Mouse (Mus musculus): ENCODE results near the gene Scgb1c1.
A peak's percentile ranks its signal among the peaks of the same experiment; 100 is the strongest.

Gene Scgb1c1

DNA sequence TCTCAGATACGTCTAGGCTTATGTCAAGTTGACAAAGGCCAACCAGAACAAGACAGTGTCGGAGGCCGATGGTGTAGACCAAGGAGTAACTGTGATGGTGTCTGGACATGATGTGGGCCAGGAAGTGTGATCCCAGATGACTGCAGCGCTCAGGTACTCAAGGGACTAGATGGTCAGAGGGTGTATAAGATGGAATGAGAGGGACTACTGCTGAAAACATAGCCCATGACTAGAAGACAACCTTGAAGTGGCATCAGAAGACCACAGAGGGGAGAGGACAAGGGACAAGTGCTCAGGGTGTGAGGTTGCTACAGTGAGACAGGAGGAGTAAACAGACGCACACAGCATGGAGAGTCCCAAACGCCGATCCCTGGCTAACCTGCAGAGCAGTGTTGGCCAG is 1.5 kb upstream of the Scgb1c1 start:
- no peak for DNase-seq (ENCODE audit: low read depth)

DNA sequence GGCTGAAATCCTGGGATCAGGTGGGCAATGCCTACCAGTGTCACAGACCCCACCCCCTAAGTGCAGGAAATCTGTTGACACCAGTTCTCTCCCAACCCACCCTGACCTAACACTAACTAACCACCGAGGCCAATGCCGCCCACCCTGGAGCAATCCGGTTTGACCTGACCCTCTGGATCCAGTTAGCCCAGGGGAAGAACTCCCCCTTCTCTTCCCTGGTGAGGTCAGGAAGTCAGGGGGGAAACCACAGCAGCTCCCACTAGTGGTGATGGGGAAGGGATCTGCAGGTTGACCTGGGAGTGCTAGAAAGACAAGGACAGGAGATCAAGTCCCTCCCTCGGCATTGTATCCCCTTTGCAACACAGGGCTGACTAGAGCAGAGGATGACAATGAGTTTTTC is 336 bp downstream of the Scgb1c1 start:
- DNase-seq (ENCODE audit: low read depth): no peak

DNA sequence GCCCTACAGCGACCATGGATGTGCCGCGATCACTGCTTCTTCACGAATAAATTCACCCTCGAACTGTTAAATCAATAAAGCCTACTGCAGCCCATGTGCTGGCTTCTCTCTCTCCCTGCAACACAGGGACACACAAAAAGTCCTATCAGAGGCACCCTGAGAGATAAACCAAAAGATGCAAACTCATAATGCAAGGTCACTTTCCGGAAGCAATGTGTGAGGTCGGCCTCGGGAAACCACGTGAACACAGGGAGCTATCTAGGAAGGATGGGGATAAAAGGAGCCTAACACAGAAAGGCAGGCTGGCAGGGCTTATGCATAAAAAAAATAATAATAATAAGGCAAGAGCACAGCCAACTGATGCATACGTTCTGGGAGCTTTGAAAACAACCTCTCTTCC is 1.3 kb downstream of the Scgb1c1 start:
- no peak for DNase-seq (ENCODE audit: low read depth)

DNA sequence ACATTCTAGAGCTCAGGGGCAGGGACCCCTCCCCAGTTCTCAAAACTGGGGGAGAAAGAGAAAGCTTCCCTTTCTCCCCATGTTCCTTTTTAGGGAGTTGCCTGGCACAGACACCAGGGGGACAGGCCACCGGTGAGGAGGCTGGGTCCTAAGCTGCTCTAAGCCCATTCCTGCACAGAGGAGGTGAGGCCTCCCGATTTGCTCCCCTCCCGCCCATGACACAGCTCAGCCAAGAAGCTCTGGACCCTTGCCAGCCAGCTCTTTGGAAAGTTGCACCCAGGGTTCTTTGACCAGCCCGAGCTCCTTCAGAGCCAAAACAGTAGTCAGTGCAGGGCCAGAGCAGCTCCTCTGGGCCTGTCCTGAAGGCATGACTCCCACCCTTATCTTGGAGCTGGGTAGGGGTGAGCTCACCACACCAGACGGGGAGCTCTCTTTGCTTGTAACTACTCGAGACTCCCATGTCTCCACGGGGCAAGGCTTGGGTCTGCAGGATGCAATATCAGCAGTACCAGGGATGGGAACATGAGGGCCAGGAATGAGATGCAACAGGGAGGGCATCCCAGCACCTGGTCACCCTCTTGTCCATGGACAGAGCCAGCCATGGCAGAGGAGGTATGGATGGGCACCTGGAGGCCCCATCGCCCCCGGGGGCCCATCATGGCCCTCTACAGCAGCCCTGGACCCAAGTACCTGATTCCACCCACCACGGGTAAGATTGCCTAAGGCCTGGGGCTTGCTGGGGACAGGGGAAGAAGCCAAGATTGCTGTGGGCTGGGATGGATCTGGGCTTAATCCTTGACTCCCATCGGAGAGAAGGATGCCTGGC is 2.6 kb downstream of the Scgb1c1 start, which contains the start of gene Odf3:
Gene Odf3 (plus strand): TSS at position 51 of the 826 bp plus-strand sequence.
- DNase-seq (ENCODE audit: low read depth): no peak

DNA sequence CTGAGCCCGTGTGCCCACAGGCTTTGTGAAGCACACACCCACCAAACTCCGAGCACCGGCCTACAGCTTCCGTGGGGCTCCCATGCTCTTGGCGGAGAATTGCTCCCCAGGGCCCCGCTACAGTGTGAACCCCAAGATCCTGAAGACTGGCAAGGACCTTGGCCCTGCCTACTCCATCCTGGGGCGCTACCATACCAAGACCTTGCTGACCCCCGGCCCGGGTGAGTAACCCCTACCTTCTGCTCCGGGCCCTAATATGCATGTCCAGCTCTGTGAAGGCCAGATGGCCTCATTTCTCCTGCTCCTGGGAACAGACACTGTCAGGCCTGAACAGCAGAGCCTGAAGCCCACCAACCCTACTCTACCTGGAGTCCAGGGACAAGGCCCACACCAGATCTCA is 3.2 kb downstream of the Scgb1c1 start:
- DNase-seq (ENCODE audit: low read depth): no peak

DNA sequence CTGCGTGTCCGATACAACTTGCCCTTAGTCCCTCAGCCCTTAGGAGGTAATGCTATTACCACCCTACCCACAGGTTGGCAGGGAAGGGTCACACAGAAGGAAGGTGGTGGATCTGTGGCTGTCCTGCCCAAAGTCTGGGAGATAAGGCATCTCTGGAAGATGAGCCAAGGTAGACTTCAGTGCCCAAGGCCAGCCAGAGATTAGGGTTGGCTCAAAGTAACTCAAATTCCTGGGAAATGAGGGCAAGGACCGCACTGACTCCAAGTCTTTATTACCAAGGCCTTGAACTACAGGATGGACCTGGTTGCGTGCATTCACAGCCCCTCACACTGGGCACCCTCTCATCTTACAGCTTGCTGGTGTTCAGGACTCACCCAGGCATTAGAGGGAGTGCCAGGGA is 6.6 kb downstream of the Scgb1c1 start:
- DNase-seq (ENCODE audit: low read depth): no peak

DNA sequence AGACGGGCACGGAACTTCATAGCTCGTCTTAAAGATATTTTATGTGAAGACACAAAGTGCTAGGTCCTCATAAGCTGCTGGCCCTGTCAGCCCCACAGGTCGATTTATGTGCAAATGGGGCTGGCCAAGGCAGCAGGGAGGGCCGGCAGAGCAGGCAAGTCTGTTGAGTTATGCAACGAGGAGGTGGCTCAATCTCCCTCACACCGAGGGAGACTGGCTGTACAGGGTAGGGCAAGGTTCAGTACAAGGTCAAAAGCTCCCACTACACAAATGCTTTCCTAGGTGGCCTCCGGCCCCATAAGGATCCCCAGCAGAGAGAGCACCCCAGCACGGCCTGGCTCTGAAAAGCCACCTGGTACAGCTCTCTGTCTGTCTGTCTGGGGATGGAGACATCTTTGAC is 8.0 kb downstream of the Scgb1c1 start:
- no peak for DNase-seq (ENCODE audit: low read depth)

DNA sequence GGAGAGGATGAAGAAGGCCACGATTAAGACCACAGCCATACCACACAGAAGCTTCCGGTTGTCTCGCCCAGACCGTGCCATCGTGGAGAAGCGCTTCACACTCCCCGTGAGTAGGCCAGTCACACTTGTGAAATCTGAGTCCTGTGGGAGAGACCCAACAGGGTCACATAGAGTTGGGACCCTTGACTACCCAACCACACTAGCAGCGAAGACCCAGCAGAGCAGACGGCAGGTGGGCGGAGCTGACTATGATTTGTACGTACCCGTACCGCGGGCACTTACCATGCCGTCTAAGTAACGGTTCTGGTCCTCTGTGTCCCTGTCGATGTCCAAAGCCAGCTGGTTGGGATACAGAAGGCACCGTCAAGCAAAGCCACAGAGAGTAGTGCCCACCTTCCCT is 9.1 kb downstream of the Scgb1c1 start:
- DNase-seq (ENCODE audit: low read depth): no peak

DNA sequence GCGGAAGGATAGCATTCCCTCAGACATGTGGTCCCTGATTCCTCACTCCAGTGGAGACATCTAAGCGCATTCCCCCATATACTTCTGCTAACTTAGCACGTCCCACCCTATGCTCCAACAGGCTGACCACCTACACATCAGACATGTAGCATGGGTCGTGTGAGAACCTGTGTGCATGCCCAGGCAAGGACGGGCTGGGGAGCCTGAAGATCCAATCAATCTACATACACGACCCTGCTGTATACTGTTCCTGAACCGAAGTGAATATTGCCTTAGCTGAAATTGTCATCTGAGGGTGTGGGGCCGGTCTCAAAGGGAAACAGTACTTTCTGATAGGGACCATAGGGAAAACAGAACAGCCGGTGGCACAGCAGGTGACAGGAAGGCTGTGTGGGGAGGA is 9.8 kb downstream of the Scgb1c1 start:
- DNase-seq (ENCODE audit: low read depth): no peak

DNA sequence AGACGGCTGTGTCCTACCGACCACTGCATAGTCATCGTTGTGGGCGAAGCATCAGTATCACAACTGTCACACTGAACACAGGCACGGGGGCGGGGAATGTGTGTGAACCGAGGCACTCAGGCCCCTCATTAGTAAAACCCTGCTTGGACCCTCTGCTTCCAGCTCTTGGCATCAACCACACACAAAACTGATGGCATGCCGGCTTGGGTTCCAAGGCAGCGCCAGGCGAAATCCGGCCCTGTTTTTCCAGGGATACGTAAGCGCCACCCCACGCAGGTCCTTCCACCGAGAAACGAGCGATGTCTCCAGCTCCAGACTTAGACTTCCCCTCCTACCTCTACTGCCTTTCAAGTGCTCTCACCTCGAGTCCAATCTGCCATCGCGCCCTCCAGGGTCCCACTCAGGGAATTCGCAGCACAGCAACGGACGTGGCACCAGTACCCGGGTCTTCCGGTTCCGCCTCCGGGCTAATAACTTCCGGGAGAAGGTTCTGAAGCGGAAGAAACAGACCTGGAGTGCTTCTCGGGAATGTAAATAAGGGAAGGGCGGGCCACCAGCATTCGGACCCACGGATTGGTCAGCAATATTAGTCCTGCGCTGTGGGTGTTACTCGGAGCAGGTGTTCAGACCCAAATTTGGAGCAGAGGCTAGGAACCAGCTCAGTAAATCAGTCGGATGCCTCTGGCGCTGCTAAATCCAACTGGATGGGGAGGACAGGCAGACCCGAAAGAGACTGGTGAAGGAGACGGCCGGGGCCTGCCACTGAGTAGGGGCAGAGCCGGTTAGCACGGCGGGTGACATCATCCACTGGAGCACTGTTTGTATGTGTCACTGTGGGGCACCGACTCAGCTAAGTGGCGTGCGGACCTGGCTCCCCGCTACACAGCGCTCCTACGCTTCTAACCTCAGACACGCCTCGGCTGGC is 10.8 kb downstream of the Scgb1c1 start, which contains the start of gene Gm45785:
Gene Gm45785 (minus strand): TSS at position 472 of the 925 bp plus-strand sequence.
- peak; percentile 82 for DNase-seq (ENCODE audit: low read depth)

DNA sequence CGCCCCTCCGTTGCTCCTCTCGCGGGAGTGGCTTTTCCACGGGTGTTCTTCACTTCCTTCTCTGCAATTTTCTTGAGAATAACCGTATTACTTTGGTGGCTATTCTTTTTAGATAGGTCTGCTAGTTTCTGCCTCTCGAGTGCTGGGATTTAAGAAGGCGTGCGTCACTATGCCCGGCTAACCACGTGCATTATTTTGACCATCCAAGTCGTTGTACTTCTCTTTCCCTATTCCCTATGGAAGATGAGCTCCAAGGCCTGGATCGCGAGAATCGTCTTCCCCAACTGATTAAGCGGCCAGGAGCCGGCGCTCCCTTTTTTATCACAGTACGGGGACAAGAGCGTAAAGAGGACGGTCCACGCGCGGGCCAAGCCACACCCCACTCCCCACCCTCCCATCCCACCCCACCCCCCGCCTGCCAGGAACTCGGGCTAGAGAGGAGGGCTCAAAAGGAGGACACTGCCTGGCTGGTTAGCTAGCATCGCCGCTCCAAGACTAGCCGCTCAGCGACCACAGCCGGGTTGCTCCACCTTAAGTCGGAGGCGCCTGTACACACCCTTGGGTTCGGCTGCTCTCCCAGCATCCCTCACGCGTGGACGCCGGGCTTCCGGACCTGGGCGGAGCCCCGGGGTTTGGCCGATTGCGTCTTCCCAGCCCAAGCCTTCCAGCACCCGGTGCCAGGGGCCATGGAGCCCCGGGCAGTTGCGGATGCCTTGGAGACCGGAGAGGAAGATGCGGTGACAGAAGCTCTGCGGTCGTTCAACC is 11.6 kb downstream of the Scgb1c1 start, which contains the start of gene Ric8a:
Gene Ric8a (plus strand): TSS at position 173 of the 765 bp plus-strand sequence.
- peak; percentile 74 for DNase-seq (ENCODE audit: low read depth)

DNA sequence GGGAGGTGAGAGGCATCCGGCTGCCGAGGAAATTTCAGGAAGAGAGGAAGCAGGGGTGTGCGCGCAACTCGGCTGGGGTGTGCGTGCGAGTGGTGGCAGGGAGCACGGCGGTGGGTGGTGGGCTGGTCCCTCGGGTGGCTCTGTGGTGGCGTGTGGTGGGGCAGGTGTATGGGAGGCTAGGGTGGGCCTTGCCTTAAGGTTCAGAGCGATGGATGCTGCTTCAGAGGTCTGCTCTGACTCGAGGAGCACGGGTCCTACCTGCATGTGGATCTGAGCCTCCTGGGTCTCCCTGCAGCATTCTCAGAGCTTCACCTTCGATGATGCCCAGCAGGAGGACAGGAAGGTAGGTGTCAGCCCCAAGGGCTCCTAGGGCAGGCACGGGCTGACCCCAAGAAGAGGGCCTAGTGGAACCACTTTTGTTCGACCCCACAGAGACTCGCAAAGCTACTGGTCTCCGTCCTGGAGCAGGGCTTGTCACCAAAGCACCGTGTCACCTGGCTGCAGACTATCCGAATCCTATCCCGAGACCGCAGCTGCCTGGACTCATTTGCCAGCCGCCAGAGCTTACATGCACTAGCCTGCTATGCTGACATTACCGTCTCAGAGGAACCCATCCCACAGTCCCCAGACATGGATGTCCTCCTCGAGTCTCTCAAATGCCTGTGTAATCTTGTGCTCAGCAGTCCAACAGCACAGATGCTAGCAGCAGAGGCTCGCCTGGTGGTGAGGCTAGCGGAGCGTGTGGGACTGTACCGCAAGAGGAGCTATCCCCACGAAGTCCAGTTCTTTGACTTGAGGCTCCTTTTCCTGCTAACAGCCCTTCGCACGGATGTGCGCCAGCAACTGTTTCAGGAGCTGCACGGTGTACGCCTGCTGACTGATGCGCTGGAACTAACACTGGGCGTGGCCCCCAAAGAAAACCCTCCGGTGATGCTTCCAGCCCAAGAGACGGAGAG is 12.5 kb downstream of the Scgb1c1 start, which contains the start of gene Bet1l:
Gene Bet1l (minus strand): TSS at position 28 of the 956 bp plus-strand sequence.
- no peak for DNase-seq (ENCODE audit: low read depth)

DNA sequence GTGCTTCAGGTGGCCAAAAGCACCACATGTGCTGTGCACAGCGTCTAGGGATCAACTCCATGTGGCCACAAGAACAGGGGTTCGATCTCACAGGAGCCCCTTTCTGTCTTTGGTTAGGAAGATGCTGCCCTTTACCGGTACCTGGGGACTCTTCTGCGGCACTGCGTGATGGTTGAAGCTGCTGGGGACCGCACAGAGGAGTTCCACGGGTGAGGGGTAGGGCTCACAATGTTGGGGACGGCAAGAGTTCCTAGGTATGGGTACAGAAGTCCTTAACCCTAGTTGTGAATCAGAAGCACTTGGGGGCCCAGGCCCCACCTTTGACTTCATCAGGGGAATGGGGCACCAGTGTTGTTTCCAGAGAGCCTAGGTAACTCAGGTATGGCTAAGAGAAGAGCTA is 13.4 kb downstream of the Scgb1c1 start:
- no peak for DNase-seq (ENCODE audit: low read depth)

DNA sequence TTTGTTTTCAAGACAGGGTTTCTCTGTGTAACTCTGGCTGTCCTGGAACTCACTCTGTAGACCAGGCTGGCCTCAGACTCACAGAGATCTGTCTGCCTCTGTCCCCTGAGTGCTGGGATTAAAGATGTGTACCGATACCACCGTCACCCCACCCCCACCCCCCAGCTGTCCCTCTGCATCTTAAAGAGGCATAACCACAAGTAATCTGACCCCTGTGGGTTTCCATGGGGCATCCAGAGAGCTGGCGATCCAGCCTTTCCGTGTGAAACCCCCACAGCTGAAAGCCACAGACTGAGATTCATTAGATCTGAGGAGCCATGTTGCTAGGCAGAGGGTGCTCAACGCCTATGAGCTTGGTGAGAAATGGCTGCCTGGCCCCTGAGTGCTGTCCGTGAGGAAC is 14.7 kb downstream of the Scgb1c1 start:
- DNase-seq (ENCODE audit: low read depth): no peak

DNA sequence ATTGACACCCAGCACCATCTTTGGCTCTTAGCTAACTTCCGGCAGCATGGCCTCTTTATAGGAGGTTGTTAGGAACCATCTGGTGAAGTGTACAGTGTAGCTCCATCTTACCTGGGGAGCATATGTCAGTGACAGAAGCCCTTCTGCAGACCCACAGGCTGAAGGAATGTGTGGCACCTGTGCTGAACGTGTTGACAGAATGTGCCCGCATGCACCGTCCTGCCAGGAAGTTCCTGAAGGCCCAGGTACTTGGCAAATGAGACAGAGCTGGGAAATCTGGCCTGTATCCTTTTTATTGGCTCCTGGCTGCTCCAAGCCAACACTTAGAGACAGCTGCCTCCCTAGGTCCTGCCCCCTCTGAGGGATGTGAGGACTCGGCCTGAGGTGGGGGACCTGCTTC is 15.4 kb downstream of the Scgb1c1 start:
- DNase-seq (ENCODE audit: low read depth): no peak

DNA sequence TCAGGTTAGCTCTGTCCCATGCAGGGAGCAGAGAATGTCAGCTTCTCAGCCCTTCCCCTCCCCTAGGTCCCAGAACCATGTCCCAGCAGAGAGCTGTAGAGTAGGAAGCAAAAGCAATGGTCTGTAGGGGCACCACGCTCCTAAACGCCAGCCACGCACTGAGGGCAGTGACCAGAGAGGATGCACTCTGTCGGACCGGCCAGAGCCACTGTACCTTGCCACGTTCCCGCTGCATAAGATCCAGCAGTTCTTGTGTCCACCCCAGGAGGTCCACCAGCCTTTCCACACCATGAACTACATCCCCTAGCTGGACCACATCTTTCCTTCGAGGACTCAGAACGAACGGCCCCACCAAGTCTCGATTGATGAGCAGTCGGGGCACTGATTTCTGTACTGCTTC is 19.4 kb downstream of the Scgb1c1 start:
- DNase-seq (ENCODE audit: low read depth): no peak

DNA sequence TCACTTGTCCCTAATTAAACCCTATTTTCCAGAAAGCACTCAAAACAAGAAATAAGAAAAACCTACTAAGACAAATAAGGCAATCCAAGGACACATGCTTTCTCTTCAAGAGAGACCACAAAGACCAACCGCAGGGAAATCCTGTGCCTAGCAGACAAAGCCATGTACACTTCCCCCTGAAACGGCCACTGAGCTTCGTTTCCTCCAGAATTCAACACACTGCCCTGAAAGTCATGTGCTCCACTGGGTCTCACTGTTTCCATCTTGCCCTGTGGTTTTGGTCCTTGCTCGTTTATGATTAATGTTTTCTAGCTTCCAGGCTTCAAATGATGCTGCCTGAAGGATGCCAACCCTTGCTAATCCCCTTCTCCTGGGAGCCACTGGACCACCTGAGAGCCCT is 28.9 kb downstream of the Scgb1c1 start:
- peak; percentile 54 for DNase-seq (ENCODE audit: low read depth)

DNA sequence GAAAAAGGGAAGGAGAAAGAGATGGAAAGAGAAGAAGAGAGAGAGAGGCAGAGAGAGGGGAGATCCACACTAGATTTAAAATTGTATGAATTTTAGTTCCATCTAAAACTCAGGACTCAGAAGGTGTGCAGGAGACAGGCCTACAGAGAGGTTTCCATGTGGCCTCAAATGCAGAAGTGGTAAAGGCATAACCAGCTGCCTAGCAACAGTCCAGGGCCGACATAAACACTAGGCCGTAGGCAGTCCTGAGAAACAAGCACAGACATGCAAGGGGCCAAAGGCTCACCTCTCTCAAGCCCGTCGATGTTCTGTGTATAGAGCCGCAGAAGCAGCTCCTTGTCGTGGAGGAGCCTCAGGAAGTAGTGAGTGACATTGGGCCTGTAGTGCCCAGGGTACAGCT is 32.0 kb downstream of the Scgb1c1 start:
- peak; percentile 41 for DNase-seq (ENCODE audit: low read depth)

DNA sequence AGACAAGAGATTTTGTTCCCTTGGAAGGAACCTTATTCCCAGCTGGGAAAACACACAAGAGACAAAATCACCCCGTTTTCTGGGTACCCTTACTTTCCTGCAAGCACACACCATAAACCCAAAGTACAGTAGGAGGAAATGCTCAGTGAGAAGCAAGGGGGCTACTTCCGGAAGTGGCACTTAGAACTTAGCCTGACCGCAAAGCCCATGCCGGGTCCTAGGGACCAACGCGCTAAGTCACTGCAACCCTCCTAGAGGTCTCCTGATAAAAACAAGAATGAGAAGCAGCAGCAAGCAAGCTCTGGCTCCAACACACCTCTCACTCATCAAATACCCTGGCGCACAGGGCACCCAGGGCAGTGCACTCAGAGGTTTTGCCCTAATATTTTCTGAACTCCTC is 34.0 kb downstream of the Scgb1c1 start:
- no peak for DNase-seq (ENCODE audit: low read depth)

DNA sequence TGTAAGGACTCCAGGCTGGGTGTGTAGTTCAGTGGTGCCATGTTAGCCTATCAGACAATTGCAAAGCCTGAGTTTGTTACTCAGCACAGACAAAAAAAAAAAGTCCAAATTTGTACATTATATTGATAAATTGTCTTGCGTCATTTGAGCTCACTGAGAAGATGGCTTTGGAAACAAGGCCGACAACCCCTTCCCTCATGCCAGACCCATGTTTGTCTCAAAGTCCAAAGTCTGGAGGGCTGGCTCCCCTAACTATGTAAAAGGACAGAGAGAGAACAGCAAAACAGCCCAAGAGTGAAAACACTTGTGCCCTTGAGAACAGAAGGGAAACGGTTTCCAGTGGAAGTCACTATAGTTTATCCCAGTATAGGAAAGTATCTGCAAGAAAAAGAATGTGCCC is 35.1 kb downstream of the Scgb1c1 start:
- no peak for DNase-seq (ENCODE audit: low read depth)

All from c-Kit-positive CD71-negative TER-119-negative erythroid progenitor cells, embryonic 14.5 days (primary cell).